Mouse (Mus musculus) kidney, adult 2 months (tissue): ENCODE data around the gene Rps21.

Experiments used
- CTCF ChIP-seq: fragments of 200-500 bp; conservative IDR thresholded peaks from 2 replicates; pipeline ENCODE4 v1.5.1; 2011; ENCODE audit warnings: low read depth, mild to moderate bottlenecking, control low read depth, low read length, moderate library complexity, mixed read lengths; ENCODE audit not compliant: insufficient read depth, insufficient read length
- POLR2A ChIP-seq: fragments of 200-500 bp; IDR thresholded peaks from one replicate; pipeline ENCODE4 v1.6.1; 2011; ENCODE audit warnings: low read depth, low read length, control low read depth

DNA sequence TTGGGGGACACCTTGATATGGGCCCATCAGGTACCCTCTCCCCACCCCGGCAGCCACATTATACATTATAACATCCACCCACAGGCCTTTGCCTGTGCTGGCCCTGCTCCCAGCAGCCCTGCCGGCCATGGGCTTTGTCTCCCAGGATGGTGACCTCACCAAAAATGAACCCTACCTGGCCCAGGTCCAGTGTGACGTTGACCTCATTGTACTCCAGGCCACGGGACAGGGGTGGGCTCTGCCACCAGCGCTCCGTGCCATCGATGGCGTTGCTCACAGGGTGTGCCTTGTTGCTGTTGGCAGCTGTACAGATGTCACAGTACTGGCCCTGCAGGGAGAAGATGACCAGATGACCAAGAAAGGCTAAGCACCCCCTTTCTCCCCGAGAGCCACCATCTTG lies 36.1 kb upstream of the Rps21 start:
- no peak for TF ChIP-seq CTCF
- TF ChIP-seq POLR2A: no peak
